Mouse (Mus musculus) WW6 (cell line): ENCODE measurements around the gene Fam219a.

Source experiments
- DNase-seq: peaks from one replicate; pipeline ENCODE4 v3.0.0-alpha.2; 2013; ENCODE audit warnings: low read depth, low spot score

The Fam219a gene

DNA sequence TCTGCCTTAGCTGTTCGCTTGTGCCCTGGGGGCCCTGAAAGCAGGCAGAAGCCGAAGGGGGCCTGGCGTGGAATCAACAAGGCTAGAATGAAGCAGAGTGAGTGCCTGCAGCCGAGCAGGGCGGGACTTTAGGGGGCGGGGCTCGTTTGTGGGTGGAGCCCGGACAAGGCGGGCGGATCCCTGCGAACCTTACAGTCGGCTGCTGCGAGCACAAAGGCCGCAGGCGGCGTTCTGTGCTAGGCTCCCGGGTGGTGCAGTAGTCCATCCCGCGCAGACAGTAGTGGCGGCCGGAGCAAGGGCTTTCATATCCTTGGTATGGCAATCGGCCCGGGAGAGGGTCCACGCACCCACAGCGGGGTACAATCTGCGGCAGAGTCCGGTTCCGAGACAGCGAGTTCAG is 62.4 kb downstream of the Fam219a start:
- no peak for DNase-seq

DNA sequence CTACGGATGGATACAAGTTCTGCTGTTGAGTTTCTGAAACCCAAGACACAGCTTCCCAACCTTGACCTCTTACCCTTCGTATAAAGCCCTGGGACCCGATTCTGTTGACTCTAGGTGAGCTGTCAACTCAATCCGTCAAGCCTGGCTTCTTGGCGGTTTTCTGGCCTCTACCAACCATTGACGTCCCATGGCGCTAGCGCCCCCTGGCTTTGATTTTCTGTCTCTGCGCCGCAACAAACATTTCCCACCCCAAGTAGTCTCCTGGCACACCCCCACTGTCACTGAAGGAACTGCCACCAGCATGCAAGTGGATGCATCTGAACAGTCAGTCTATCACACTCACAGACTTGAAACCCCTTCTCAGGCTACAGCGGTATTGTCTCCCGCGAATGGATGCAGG is 63.2 kb downstream of the Fam219a start:
- no peak for DNase-seq

DNA sequence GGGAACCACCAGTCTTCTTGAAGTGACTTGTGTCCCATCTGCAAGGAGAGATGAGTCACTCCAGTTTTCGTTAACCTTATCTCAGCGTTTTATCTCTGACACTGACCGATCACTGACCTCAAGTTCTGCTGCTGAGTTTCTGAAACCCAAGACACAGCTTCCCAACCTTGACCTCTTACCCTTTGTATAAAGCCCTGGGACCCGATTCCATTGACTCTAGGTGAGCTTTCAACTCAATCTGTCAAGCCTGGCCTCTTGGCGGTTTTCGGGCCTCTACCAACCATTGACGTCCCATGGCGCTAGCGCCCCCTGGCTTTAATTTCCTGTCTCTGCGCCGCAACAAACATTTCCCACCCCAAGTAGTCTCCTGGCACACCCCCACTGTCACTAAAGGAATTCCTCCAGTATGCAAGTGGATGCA is 64.2 kb downstream of the Fam219a start:
- DNase-seq: no peak

DNA sequence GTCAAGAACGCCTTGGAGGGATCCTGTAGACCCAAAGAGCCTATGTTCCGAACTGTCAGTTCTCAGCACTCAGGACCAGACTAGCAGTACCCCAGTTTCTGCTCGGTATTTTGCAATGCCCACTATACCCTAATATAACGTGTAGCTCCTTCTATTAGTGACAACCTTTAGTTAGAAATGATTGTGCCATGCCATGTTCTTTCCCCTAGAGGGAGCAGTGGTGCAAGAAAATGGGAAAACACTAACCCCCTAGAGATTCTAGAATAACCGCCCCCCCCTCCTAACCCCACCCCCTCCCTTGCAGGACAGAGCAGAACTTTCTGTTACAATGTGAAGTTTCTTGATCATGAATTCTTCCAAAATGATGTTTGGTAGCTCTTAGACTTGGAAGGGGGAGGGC is 65.0 kb downstream of the Fam219a start:
- no peak for DNase-seq

DNA sequence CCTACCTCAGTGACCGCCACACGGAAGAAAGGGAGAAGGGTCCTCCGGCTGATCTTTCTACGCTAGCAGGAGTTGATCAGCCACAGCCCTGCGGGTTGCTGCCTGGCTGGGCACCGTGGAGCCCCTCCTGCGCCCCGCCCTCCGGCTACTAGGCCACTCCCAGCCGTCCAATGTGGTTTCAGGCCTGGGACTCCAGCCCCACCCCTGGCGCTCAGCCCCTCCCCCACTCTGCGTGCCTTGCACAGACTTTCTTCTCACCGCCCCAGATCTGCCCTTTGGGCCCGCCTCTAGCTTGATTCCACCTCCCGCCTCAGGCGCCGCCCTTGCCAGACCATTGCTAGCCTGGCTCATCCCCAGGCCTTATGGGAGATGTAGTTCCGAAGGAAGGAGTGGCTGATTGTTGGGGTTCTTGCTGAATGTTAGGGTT is 66.3 kb downstream of the Fam219a start, which contains the start of gene AI464131:
Gene AI464131 (minus strand): TSS at position 91 of the 427 bp plus-strand sequence.
- peak; percentile 96 for DNase-seq

DNA sequence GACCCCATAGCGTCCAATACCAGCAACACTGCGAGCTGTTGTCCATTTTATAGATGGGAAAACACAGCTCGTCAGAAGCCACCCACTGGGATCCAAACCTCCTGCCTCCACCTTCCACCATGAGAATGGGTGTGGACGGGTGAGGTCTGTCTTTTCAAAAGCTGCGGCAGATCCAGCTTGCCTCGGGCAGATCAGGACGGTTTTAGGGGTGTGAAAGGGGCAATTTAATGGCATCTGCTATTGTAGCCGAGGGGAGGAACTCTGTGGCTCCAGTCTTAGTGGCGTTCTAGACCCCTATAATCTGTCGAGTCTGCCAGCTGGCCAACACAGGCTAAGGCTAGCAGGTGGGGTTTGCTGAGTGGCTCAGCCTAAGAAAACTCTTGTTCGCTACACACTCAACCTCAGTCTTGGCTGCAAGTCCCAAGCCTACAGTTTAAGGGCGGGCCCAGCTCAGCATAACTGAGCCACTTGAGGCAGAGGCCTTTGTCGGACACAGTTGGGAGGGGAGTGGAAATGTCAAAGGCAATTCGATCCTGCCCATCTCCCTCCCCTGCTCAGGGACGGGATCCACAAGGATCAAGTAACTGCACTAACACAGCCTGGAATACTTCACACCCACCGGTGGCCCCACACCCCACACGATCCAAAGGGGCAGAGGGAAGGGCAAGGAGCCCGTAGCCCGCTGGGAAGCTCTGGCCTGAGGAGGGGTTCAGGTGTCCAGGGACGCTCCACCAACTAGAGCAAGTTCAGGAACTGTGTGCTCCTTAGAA is 67.0 kb downstream of the Fam219a start:
- no peak for DNase-seq

DNA sequence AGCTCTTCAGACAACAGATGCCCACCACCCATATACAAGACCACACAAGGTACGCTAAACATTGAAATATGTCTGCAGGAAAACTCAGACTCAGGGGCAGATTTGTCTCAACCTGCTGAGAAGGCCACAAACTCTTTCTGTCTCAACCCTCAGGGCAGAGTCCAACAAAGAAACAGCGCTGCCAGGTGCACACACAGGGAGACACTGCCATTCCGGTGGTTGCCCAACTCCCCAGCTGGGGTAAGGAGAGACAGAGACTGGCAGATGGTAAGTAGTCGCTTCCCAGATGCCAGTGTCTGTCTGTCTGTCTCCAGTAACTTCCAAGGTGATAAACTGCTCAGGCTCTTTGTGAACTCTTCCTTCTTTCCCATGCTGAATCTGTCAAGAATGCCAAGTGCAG is 68.6 kb downstream of the Fam219a start:
- no peak for DNase-seq

DNA sequence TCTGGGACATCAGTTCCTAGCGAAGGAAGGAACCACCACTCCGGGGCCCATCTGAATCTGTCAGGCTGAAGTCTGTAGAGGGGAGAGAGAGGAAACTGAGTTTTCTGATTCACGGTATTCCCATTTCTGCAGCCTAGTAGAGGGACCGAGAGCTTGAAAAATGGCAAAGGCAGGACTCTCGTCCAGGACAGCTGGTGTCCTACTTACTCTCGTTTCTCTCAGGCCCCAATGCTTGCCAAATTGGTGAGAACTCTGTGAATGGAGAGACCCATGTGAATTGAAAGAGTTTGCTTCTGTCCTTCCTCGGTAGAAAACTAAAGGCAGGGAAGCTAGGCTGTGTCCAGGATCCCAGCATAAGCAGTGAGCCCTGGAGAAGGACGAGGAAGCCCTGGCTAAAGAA is 69.7 kb downstream of the Fam219a start:
- no peak for DNase-seq

DNA sequence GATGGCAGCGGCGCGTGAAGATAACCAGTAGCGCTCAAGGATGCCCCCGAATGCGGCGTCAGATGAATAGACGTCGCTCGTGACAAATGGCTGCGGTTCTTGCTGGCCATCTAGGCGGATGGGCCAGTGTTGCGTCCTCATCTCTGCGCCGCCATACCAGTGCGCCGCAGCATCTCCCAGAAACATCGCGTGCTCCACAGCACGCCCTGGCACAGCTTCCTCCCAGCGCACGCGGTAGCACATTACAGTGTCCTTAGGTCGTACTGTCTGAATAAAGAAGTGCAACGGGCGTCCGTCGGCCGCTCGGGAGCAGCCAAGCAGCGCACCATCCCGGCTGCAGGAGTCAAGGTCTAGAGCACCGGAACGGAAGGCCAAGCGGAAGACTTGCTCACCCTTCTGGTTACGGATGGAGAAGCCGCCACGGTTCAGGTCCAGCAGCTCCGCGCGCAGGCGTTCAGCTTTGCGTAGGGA is 70.4 kb downstream of the Fam219a start:
- no peak for DNase-seq

DNA sequence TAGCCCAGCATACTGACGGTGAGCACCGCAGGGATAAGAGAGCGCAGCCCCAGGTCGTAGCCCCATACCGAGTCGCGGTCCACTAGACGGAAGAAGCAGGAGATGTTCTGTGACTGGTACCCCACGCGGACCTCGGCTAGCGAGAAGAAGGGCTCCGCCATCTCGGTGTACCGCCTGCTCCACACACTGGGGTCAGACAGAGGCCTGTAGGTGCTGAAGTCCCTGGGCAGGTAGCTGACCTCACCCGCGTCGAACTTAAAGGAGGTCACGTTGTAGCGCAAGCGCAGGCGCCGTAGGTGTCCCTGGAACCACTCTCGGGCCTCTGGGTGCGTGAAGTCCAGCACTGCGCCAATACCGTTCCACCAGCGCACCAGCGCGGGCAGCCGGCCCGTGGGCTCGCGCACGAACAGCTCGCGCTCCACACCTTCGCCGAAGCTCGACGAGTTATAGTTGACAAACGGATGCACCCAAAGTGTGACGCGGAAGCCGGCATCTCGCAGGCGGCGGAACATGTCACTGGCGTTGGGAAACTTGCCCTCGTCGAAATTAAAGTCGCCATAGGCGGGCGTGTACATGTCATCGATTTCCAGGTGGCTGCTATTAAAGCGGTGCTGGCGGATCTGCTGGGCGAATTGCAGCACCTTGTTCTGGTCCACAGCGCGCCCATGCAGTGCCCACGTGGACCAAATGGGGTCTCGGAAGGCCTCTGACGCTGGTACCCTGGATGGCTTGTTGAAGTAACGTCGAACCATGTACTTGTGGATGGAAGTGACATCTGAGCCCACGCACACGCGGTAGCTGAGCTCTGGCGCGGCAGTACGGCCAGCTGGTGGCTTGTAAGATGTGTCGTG is 71.1 kb downstream of the Fam219a start:
- no peak for DNase-seq

DNA sequence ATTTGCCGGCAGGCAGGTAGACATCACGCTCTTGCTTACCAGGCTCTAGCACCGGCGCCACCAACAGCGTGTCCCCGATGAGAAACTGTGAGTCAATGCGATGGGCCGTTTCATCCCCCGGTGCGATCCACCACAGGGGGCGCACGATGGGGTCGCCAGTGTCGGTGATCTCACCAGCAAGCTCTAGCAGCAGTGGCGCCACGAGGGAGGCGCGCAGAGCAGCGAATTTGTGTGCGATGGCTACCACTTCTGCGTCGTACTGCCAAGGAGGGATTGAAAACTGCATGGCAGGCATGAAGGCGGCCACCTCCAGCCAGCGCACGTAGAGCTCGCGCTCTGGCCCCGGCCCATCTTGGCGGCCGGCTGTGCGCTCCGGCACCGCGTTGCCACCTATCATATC is 71.8 kb downstream of the Fam219a start:
- no peak for DNase-seq

DNA sequence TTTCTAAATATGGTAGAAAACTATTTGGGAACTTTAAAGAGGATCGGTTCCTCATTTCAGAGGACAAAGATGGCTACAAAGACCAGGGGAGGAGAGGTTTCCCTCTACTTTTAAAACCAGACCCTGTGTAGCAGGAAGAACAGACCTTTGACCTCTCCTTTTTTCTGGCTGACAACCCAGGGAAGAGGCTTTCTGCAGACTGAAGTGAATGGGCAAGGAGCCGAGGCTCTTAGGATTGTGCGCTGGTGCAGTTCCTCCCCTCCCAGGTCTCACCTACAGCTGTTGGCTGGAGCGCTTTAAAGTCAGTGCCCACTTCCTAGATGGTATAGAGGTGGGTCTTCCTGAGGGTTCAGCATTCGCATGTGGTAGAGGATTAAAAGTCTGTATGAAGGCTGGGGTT is 72.3 kb downstream of the Fam219a start:
- no peak for DNase-seq

DNA sequence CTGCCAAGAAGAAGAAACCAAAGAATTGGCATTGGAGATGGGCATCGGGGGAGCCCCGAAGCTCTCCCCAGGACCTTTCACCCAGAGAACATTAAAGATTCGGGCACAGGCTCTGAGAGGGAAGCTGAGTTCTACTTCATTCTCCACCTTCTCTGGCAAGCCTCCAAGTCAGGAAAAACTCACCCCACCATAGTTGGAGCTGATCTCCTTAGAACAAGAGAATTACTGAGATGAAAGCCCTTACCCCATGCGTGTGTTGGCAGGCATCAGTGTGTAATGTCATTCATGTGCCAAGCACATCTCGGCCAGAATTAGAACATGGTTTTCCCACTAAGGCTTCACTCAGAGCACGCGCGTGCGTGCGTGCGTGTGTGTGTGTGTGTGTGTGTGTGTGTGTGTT is 73.5 kb downstream of the Fam219a start:
- DNase-seq: no peak

DNA sequence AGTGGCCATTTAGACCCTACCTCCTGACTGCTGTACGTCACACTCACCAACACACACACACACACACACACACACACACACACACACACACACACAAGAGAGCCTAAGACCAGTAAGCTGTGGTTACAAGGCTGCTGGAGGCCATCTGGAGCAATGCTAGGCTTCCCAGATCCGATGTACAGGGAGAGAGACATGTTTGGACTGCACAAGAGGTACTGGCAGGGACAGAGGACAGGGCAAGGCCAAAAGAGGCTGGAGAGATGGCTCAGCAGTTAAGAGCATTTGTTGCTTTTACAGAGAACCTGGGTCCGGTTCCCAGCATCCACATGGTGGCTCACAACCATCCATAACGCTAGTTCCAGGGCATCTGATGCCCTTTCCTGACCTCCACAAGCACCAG is 74.3 kb downstream of the Fam219a start:
- no peak for DNase-seq

DNA sequence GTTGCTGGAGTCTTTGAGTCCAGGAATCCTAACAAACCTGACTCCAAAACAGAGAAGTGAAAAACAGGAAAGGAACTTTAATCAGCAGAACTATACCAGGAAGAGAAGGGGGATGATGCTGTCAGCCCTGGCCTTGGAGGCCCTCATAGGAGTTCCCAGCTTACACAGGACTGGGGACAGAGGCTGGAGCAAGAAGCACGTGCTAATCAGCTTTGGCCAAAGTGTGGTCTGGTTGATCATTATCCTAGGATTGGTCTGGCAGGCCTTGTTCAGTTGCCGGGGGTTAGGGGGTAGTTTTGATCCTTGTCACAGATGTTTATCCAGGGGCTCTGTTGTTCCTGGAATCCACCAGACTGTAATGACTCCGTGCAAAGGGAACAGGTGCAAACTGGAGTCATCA is 75.0 kb downstream of the Fam219a start:
- no peak for DNase-seq

DNA sequence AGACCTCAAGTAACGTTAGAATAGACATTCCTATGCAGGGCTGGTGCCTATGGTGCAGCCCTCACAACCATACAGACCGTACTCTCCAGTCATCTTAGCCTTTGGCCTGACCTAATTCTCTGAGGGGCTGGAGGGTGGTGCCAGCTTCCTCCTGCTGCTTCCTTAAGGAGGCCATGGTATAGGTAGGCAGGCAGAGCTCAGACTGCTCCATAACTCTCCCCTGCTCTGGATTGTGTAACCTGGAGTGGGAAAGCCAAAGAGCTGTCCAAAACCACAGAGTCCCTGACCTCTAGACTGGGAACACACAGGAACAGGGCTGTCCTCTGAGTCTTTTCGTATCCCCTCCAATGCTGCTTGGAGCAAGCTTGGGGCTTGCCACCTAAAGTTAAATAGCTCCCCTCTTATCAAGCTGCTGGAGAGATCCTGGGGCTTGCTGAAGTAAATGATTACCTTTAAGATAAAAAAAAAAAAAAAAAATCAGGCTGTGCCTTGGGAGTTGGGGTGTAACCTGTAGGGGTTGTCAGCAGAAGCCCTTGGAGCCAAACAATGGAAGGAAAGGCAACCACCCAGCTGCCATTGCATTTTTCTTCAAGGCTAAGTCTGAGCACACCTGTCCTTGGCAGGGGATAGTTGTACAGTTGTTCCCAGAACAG is 75.7 kb downstream of the Fam219a start:
- DNase-seq: no peak

DNA sequence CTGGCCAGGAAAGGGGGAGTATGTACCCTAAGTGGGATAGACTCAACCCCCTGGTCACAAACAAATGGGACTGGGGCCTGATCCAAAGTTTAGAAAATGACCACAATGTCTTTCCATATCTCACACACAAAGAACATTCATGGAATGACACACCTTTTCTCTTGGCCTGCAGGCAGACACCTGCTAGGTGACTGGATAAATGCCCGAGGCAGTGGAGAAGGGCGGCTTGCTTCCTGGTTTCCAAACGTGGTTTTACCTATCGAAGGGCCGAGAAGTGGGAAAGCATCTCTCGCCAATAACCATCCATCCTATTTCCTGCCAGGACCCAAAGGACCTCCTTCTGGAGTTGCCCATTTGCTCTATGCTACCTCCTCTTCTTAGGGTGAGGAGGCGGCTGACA is 76.4 kb downstream of the Fam219a start:
- DNase-seq: no peak

DNA sequence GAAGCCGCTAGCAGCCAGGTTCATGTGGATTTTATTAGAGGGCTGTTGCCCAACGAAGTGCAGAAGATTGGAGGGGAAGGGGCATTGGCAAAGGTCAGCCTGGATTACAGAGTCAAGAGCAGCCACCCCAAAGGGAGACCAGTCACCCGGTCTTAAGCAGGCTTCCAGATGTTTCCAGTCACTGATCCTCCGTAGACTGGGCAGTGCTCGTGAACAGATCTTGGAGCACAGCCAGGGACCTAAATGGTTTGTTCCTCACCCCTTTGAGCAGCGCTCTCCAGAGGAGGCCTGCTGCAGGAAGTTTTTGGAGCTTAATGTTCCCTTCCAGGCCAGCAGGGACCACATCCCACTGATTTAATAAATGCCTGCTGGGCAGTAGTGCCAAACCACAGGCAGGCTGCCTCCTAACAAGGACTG is 87.7 kb downstream of the Fam219a start:
- no peak for DNase-seq

DNA sequence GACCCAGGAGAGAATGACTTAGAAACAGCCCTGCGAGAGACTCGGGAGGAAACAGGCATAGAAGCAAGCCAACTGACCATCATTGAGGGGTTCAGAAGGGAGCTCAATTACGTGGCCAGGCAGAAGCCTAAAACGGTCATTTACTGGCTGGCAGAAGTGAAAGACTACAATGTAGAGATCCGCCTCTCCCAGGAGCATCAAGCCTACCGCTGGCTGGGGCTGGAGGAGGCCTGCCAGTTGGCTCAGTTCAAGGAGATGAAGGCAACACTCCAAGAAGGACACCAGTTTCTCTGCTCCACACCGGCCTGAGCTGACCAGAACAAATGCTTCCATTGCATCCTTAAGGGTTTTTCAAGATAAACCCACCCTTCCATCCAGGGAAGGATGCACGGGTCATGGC is 89.1 kb downstream of the Fam219a start:
- DNase-seq: no peak

DNA sequence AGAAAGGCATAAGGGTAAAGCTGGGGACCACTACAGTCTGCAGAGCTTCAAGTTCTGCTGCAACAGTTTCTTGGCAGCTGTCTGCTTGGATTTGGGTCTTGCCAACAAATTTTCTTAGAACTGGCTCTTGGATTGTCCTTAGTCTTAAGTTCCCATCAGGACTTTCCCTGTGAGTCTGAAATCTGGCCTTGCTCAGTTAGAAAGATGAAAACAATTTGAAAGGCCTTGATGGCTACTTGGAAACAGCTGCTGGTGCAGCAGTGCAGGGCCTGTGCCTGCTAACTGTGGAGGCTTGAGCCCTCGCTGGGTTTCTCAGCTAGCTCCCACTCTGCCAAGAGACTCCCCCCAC is 89.9 kb downstream of the Fam219a start:
- DNase-seq: no peak

DNA sequence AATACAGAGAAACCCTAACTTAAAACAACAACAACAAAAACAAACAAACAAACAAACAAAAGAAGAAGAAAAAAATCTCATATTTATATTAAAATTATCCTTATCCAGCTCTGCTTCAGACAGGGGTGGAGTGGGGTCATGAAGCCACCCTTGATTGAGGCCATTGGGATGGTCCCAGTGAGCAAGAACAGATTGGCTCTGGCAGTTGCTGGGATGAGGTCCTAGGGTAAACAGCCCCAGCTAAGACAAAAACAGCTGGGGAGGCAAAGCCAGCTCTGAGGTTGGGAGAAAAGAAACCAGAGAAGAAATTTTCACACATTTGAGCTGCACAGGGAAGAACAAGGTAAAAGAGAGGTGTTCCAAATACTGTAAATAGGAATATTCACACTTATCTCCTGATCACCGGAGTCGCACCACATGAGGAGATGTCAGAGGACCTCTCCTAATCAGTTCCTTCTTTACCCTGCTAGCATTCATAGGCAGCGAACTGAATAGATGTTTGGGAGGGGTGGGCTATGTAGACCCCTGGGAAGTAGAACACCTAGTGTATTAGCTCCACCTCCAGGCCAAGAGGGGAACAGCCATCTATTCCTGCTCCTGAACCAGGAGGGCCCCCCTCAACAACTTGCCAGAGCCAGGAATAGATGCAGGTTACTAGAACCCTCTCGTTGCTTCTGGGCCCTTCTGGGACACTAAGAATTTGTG is 90.4 kb downstream of the Fam219a start:
- DNase-seq: no peak

DNA sequence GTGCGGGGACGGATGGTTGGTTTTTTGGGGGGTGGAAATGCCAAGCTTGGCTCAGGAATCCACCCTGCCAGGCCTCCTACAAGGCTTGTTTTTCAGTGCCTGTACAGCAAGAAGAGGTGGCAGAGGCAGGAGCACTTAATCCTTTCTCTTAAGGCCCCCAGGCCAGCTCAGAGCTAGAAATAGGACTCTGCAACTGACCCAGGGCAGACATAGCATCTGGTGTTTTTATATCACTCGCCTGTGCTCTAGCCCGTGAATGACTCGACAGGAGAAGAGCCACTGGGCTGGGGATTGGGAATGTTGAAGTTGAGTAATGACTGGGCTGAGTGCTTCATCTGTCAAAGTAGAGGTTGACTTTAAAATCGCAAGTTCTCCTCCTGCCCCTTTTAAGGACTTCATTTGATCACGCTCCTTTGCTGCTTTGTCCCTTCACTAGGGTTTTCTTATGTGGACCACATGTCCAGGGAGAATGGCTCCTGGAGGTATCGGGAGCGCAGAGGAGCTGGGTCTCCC is 91.6 kb downstream of the Fam219a start:
- DNase-seq: no peak
